Mouse (Mus musculus): ENCODE results near the gene Ctns. TPM values are rescaled to one million over a fixed set of nuclear protein-coding genes. Genes with fewer than 3 reads are reported as not detected.

Gene Ctns
- polyA plus RNA-seq, 2 experiments, result 24.6 to 25.9 TPM

DNA sequence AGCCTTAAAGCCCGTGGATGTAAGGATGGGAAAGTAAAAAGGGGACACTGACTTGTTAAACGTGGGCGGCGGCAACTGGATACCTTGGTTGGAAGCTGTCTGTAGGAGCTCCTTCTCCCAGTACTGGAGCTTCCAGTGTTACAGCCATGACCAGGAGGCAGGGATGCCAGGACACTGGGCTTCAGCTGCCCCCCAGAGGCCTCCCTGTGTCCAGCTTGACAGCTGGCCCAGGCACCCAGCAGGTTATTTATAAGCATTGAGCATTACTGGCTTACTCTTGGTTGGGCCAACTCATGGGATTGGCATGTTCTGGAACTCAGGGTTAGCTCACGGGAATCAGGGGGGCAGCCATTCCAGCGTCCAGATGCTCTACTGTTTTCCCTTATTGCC, 38.0 kb downstream of the Ctns start:
- peaks cover 25% of the 10 kb centered on the region for H3K27me3 ChIP-seq (ENCODE audit: control insufficient read depth, insufficient read depth, low read length)
- ATAC-seq (ENCODE audit: low FRiP score, low read depth), result 0 out of 2 replicates have a peak, but pooled peaks have one; percentile 34
- no peak overlapping the region for H3K27ac ChIP-seq (replicated peaks; ENCODE audit: low read depth, low read length)
- H3K9me3 ChIP-seq (ENCODE audit: control insufficient read depth, low read length), result no peaks in the 10 kb centered on the region
- H3K4me3 ChIP-seq (replicated peaks; ENCODE audit: low read length), result peak overlapping the region; percentile 41
- H3K4me2 ChIP-seq (replicated peaks; ENCODE audit: low read depth, low read length, severe bottlenecking), result peak overlapping the region; percentile 67
- no peaks in the 10 kb centered on the region for H3K36me3 ChIP-seq (ENCODE audit: control insufficient read depth, insufficient read depth, low read length)
- H3K4me1 ChIP-seq (ENCODE audit: control insufficient read depth, insufficient read depth, low read length), result peaks cover 6% of the 10 kb centered on the region; the same call in 1 of the 2 replicates
- 0 out of 2 replicates have a peak overlapping the region, but pooled peaks have one; percentile 56 for H3K9ac ChIP-seq (ENCODE audit: low read depth, low read length, severe bottlenecking)
- DNase-seq (ENCODE audit: low spot score), result no peak
- no peak for TF ChIP-seq POLR2A (IDR thresholded peaks at IDR 0.05; ENCODE audit: borderline replicate concordance, extremely low read depth, insufficient read depth, insufficient read length)
- WGBS, result 18% methylated on average over 6 of the region's 6 CpGs

DNA sequence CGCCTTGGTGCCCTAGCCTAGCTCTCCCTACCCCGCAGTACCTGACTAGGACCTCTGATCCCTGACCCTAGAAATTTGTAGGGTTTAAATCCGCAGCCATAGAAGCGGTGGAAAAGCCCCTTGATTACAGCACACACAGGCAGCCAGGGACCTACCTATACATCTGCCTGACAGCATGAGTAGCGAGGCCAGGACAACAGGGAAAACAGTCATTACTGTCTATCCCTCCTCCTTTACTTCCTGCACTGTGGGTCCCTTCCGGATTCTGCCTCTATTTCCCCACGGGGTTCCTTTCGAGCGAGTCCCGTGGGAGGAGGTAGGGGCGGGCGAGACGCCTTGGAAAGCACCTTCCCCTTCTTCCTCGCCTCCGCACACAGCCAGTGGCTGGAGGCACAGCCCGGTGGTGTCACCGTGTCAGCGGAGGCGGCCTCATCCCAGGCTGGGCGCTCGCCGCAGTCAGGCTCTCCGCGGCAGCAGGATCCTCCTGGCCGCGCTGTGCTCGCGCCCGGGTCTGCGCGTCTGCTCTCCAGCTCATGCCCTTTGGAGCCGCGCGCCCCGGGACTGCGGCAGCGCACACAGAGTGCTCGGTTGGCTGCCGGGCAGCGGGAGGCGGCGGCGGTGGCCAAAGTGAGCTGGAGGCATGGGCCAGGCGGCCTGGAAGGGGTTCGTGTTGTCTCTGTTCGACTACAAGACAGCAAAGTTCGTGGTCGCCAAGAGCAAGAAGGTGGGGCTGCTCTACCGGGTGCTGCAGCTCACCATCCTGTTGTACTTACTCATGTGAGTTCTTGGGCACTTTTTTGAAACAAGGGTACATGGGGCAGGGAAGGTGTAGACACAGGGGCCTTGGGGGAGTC, 38.7 kb downstream of the Ctns start, which contains the start of gene P2rx5:
TSS of gene P2rx5 (plus strand) at position 465 of the 854 bp plus-strand sequence.
- Histone ChIP-seq H3K27me3 (ENCODE audit: control insufficient read depth, insufficient read depth, low read length) (peaks cover 25% of the 10 kb centered on the region), H3K9ac (ENCODE audit: low read depth, low read length, severe bottlenecking) (peak within 1 kb of the TSS; percentile 56), H3K36me3 (ENCODE audit: control insufficient read depth, insufficient read depth, low read length) (no peaks in the 10 kb centered on the region), H3K9me3 (ENCODE audit: control insufficient read depth, low read length) (no peaks in the 10 kb centered on the region), H3K4me3 (replicated peaks; ENCODE audit: low read length) (peak within 1 kb of the TSS; percentile 41), H3K4me2 (replicated peaks; ENCODE audit: low read depth, low read length, severe bottlenecking) (peak within 1 kb of the TSS; percentile 67), H3K27ac (replicated peaks; ENCODE audit: low read depth, low read length) (no peak within 1 kb of the TSS), H3K4me1 (ENCODE audit: control insufficient read depth, insufficient read depth, low read length) (peaks cover 6% of the 10 kb centered on the region; the same call in 1 of the 2 replicates)
- DNase-seq (ENCODE audit: low spot score), result no peak
- no peak for TF ChIP-seq POLR2A (IDR thresholded peaks at IDR 0.05; ENCODE audit: borderline replicate concordance, extremely low read depth, insufficient read depth, insufficient read length)
- WGBS, result 4% methylated on average over 44 of the region's 49 CpGs
- peak; percentile 47; the same call in 1 of the 2 replicates for ATAC-seq (ENCODE audit: low FRiP score, low read depth)

DNA sequence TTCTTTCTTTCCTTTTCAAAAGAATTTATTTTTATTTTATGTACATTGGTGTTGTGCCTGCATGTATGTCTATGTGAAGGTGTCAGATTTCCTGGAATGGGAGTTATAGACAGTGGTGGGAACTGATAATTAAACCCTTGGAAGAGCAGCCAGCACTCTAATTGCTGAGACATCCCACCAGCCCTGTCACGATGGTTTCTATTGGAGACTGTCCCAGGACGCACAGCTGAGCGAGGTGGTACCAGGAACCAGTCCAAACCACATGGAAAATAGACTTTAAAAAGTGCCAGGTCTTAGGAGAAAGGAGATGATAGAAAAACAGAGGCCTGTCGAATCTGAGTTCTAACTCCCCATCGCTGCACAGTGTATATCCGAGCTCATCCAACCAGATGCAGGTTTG, 43.8 kb downstream of the Ctns start:
- 67% methylated on average over 6 of the region's 6 CpGs for WGBS
- H3K4me1 ChIP-seq (ENCODE audit: control insufficient read depth, insufficient read depth, low read length), result peaks cover 3% of the 10 kb centered on the region; the same call in 1 of the 2 replicates
- no peak for DNase-seq (ENCODE audit: low spot score)
- no peaks in the 10 kb centered on the region for H3K9me3 ChIP-seq (ENCODE audit: control insufficient read depth, low read length)
- H3K9ac ChIP-seq (ENCODE audit: low read depth, low read length, severe bottlenecking), result no peak overlapping the region
- H3K27ac ChIP-seq (replicated peaks; ENCODE audit: low read depth, low read length), result no peak overlapping the region
- TF ChIP-seq POLR2A (IDR thresholded peaks at IDR 0.05; ENCODE audit: borderline replicate concordance, extremely low read depth, insufficient read depth, insufficient read length), result no peak
- no peak overlapping the region for H3K4me2 ChIP-seq (replicated peaks; ENCODE audit: low read depth, low read length, severe bottlenecking)
- ATAC-seq (ENCODE audit: low FRiP score, low read depth), result no peak
- peaks cover 9% of the 10 kb centered on the region; the same call in 1 of the 2 replicates for H3K27me3 ChIP-seq (ENCODE audit: control insufficient read depth, insufficient read depth, low read length)
- H3K4me3 ChIP-seq (replicated peaks; ENCODE audit: low read length), result no peak overlapping the region
- no peaks in the 10 kb centered on the region for H3K36me3 ChIP-seq (ENCODE audit: control insufficient read depth, insufficient read depth, low read length)

DNA sequence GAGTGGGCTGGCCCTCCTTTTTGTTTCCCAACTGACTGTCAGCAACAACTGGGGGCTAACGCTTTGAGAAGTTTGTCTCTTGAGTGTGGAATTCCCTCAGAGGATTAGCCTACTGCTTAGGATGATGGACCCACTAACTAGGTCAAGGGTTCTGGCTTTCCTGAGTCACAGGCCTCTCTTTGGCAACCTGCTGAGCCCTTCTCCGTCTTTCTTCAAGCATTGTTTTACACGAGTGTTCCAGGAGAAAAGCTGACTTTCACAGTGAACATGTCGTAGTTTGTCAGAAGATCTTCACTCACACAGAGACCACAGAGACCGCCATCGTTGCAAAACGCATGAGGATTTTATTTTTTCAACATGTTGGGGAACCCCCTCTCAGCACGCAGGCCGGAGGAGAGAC, 50.6 kb downstream of the Ctns start:
- no peaks in the 10 kb centered on the region for H3K27me3 ChIP-seq (ENCODE audit: control insufficient read depth, insufficient read depth, low read length)
- no peaks in the 10 kb centered on the region for H3K4me1 ChIP-seq (ENCODE audit: control insufficient read depth, insufficient read depth, low read length)
- no peaks in the 10 kb centered on the region for H3K36me3 ChIP-seq (ENCODE audit: control insufficient read depth, insufficient read depth, low read length)
- H3K27ac ChIP-seq (replicated peaks; ENCODE audit: low read depth, low read length), result no peak overlapping the region
- ATAC-seq (ENCODE audit: low FRiP score, low read depth), result no peak
- H3K4me2 ChIP-seq (replicated peaks; ENCODE audit: low read depth, low read length, severe bottlenecking), result no peak overlapping the region
- no peak overlapping the region for H3K9ac ChIP-seq (ENCODE audit: low read depth, low read length, severe bottlenecking)
- no peaks in the 10 kb centered on the region for H3K9me3 ChIP-seq (ENCODE audit: control insufficient read depth, low read length)
- DNase-seq (ENCODE audit: low spot score), result no peak
- no peak for TF ChIP-seq POLR2A (IDR thresholded peaks at IDR 0.05; ENCODE audit: borderline replicate concordance, extremely low read depth, insufficient read depth, insufficient read length)
- no peak overlapping the region for H3K4me3 ChIP-seq (replicated peaks; ENCODE audit: low read length)
- 83% methylated on average over 9 of the region's 9 CpGs for WGBS

DNA sequence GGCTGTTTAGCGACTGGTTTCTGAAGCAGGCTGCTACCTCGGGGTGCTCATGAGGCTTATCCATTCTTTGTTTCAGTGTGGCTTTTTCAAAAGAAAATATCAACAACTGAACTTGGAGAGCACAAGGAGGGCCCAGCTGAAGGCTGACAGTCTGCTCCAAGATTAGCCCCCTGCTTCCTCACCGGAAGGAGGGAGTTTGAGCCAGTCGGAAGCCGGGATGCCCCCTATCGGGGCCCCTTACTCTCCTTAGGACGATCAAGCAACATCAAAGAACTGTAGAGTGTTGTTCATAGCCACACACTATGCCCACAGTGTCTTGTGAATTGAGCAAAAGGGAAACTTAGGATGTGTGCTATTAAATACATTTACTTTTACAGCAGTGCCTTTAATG, 51.9 kb downstream of the Ctns start:
- Histone ChIP-seq H3K4me3 (replicated peaks; ENCODE audit: low read length) (no peak overlapping the region), H3K27ac (replicated peaks; ENCODE audit: low read depth, low read length) (no peak overlapping the region), H3K4me1 (ENCODE audit: control insufficient read depth, insufficient read depth, low read length) (no peaks in the 10 kb centered on the region), H3K9me3 (ENCODE audit: control insufficient read depth, low read length) (no peaks in the 10 kb centered on the region), H3K9ac (ENCODE audit: low read depth, low read length, severe bottlenecking) (no peak overlapping the region), H3K4me2 (replicated peaks; ENCODE audit: low read depth, low read length, severe bottlenecking) (no peak overlapping the region), H3K36me3 (ENCODE audit: control insufficient read depth, insufficient read depth, low read length) (no peaks in the 10 kb centered on the region), H3K27me3 (ENCODE audit: control insufficient read depth, insufficient read depth, low read length) (no peaks in the 10 kb centered on the region)
- no peak for TF ChIP-seq POLR2A (IDR thresholded peaks at IDR 0.05; ENCODE audit: borderline replicate concordance, extremely low read depth, insufficient read depth, insufficient read length)
- WGBS, result 52% methylated on average over 7 of the region's 7 CpGs
- DNase-seq (ENCODE audit: low spot score), result no peak
- ATAC-seq (ENCODE audit: low FRiP score, low read depth), result no peak

Data from limb, embryonic 14.5 days (tissue).